10 mouse cellular contexts compared by ENCODE assay signal in genomic region chr2:119327942-119328526, GRCm38 (mm10). TPM values are rescaled to one million over a fixed set of nuclear protein-coding genes. Genes with fewer than 3 reads are reported as not detected.
DNase-seq lines count a peak whose midpoint lies in the region; ATAC-seq and TF ChIP-seq lines count a peak whose summit lies in the region.
"Had no signal": no experiment of that assay in that cellular context is flagged by ENCODE, and none has a peak within 500 bp of the region (broad histone marks: within the 10 kb centered on the region; RNA-seq: fewer than 3 reads in every experiment).

No protein-coding gene starts in this region.

- TF ChIP-seq POLR2A in thymus, adult 2 months (IDR thresholded peaks at IDR 0.05; ENCODE audit: control insufficient read depth, extremely low read depth, insufficient read depth, low read length, poor library complexity) = no peak

- DNase-seq in heart, embryonic 10.5 days (ENCODE audit: low spot score) = no peak
- DNase-seq in heart, postnatal 25 days (ENCODE audit: low spot score) = no peak
- DNase-seq in cerebellum, postnatal 14 days = peak; percentile 69 to 74
- no peak for DNase-seq in hindbrain, embryonic 10.5 days (ENCODE audit: low spot score)
- DNase-seq in right cerebral cortex, postnatal 25 days = no peak
- no peak for DNase-seq in thymus, adult 2 months

- no peaks in the 10 kb centered on the region for H3K9me3 ChIP-seq in heart, embryonic 10.5 days
- H3K9me3 ChIP-seq in hindbrain, embryonic 10.5 days = no peaks in the 10 kb centered on the region
- H3K9me3 ChIP-seq in midbrain, embryonic 12.5 days = no peaks in the 10 kb centered on the region

- intact Hi-C loops in heart, postnatal 25 days (cut with DNase I) = loop anchor here (1.0 kb wide), 1 partner anchor 28 kb away; no protein-coding TSS in a partner anchor

- H3K27me3 ChIP-seq in heart, embryonic 10.5 days (ENCODE audit: insufficient read depth, poor library complexity, severe bottlenecking) = peaks cover 98% of the 10 kb centered on the region
- H3K27me3 ChIP-seq in hindbrain, embryonic 10.5 days (ENCODE audit: insufficient read depth, poor library complexity, severe bottlenecking) = peaks cover 100% of the 10 kb centered on the region
- peaks cover 100% of the 10 kb centered on the region for H3K27me3 ChIP-seq in midbrain, embryonic 12.5 days
- peaks cover 10% of the 10 kb centered on the region; the same call in 1 of the 2 replicates for H3K27me3 ChIP-seq in thymus, adult 2 months (ENCODE audit: control insufficient read depth, insufficient read depth, low read length)

- ATAC-seq in midbrain, embryonic 12.5 days (ENCODE audit: low FRiP score, low read depth) = no peak
- no peak for ATAC-seq in erythroblast, adult 5-6 weeks (replicated peaks; ENCODE audit: low FRiP score, poor library complexity, severe bottlenecking)
- ATAC-seq: CD4-positive, CD25-positive, alpha-beta regulatory T cell, adult 4 months had no signal

- H3K4me2 ChIP-seq in midbrain, embryonic 12.5 days (replicated peaks) = peak overlapping the region; percentile 64; the same call in 1 of the 2 replicates

- TF ChIP-seq CTCF in thymus, adult 2 months (IDR thresholded peaks at IDR 0.05; ENCODE audit: borderline replicate concordance, control insufficient read depth, extremely low read depth, insufficient read depth, low read length, poor library complexity) = no peak

- peak overlapping the region; percentile 7; the same call in 1 of the 2 replicates for H3K27ac ChIP-seq in heart, embryonic 10.5 days
- H3K27ac ChIP-seq in hindbrain, embryonic 10.5 days = no peak overlapping the region
- H3K27ac ChIP-seq in midbrain, embryonic 12.5 days (replicated peaks) = no peak overlapping the region
- H3K27ac ChIP-seq in thymus, adult 2 months (ENCODE audit: control insufficient read depth, insufficient read depth, low read length) = no peak overlapping the region

- peaks cover 44% of the 10 kb centered on the region for H3K4me1 ChIP-seq in heart, embryonic 10.5 days
- peaks cover 52% of the 10 kb centered on the region for H3K4me1 ChIP-seq in hindbrain, embryonic 10.5 days (replicated peaks)
- H3K4me1 ChIP-seq in midbrain, embryonic 12.5 days = peaks cover 42% of the 10 kb centered on the region
- peaks cover 22% of the 10 kb centered on the region for H3K4me1 ChIP-seq in thymus, adult 2 months (replicated peaks; ENCODE audit: control insufficient read depth, insufficient read depth, low read length)

- no peak overlapping the region for H3K9ac ChIP-seq in midbrain, embryonic 12.5 days (replicated peaks)

- peak overlapping the region; percentile 73 for H3K4me3 ChIP-seq in heart, embryonic 10.5 days
- H3K4me3 ChIP-seq in hindbrain, embryonic 10.5 days = peak overlapping the region; percentile 55
- 0 out of 2 replicates have a peak overlapping the region, but pooled peaks have one; percentile 0 for H3K4me3 ChIP-seq in midbrain, embryonic 12.5 days
- H3K4me3 ChIP-seq in thymus, adult 2 months (ENCODE audit: control insufficient read depth, insufficient read depth, low read length) = no peak overlapping the region

- H3K36me3 ChIP-seq in heart, embryonic 10.5 days = peaks cover 5% of the 10 kb centered on the region; the same call in 1 of the 2 replicates
- H3K36me3 ChIP-seq in hindbrain, embryonic 10.5 days = no peaks in the 10 kb centered on the region
- no peaks in the 10 kb centered on the region for H3K36me3 ChIP-seq in midbrain, embryonic 12.5 days
- H3K36me3 ChIP-seq in thymus, adult 2 months (ENCODE audit: control insufficient read depth, insufficient read depth, low read length) = no peaks in the 10 kb centered on the region

- WGBS in heart, embryonic 10.5 days = 18% methylated on average over 11 of the region's 11 CpGs
- 16% methylated on average over 11 of the region's 11 CpGs for WGBS in hindbrain, embryonic 10.5 days
- 14% methylated on average over 11 of the region's 11 CpGs for WGBS in midbrain, embryonic 12.5 days
- WGBS in thymus, adult 2 months = 80% methylated on average over 11 of the region's 11 CpGs

RNA-seq across cellular contexts. Expression of gene Dll4, which starts 2.5 kb away (rescaled TPM):
- 6.0 and 7.5 TPM in 2 replicates for polyA plus RNA-seq in heart, embryonic 10.5 days (2016; fragmentation: Nextera tagmentation; extraction: Ambion mirVana)
- 10 to 100 TPM; 16.7 to 22.5 TPM for total RNA-seq in heart, postnatal 25 days (2021)
- 4.7 and 5.8 TPM in 2 replicates for polyA plus RNA-seq in hindbrain, embryonic 10.5 days (2016; fragmentation: Nextera tagmentation; extraction: Ambion mirVana)
- 4.4 and 5.0 TPM in 2 replicates for polyA plus RNA-seq in midbrain, embryonic 12.5 days (2016; fragmentation: Nextera tagmentation; extraction: Ambion mirVana)
- 17.6 and 18.9 TPM in 2 replicates for polyA plus RNA-seq in thymus, adult 2 months (2012; rRNA removed)
- not detected in 2 replicates for total RNA-seq in erythroblast, adult 5-6 weeks (2015; ENCODE audit: low replicate concordance)
- total RNA-seq in erythroblast, adult 5-6 weeks (2017; ENCODE audit: low replicate concordance) = not detected in 2 replicates
- total RNA-seq: megakaryocyte-erythroid progenitor cell, adult 5-6 weeks had no signal
- polyA plus RNA-seq: CD4-positive, CD25-positive, alpha-beta regulatory T cell, adult 4 months had no signal

RNA-seq across cellular contexts. Expression of gene Chac1, which starts 23.0 kb away (rescaled TPM):
- polyA plus RNA-seq in heart, embryonic 10.5 days (2016; fragmentation: Nextera tagmentation; extraction: Ambion mirVana) = 0.55 and 0.69 TPM in 2 replicates
- 1 to 10 TPM; 7.2 to 9.3 TPM for total RNA-seq in heart, postnatal 25 days (2021)
- 0.67 and 0.81 TPM in 2 replicates for polyA plus RNA-seq in hindbrain, embryonic 10.5 days (2016; fragmentation: Nextera tagmentation; extraction: Ambion mirVana)
- 0.88 and 1.1 TPM in 2 replicates for polyA plus RNA-seq in midbrain, embryonic 12.5 days (2016; fragmentation: Nextera tagmentation; extraction: Ambion mirVana)
- 1.1 TPM in 2 replicates for polyA plus RNA-seq in thymus, adult 2 months (2012; rRNA removed)
- total RNA-seq in erythroblast, adult 5-6 weeks (2015; ENCODE audit: low replicate concordance) = 0.77 TPM in 1 of 2 replicates, not detected in the other
- 0.42 and 1.0 TPM in 2 replicates for total RNA-seq in erythroblast, adult 5-6 weeks (2017; ENCODE audit: low replicate concordance)
- total RNA-seq: megakaryocyte-erythroid progenitor cell, adult 5-6 weeks had no signal
- polyA plus RNA-seq: CD4-positive, CD25-positive, alpha-beta regulatory T cell, adult 4 months had no signal

RNA-seq across cellular contexts. Expression of gene Vps18, which starts 39.5 kb away (rescaled TPM):
- 17.4 and 18.6 TPM in 2 replicates for polyA plus RNA-seq in heart, embryonic 10.5 days (2016; fragmentation: Nextera tagmentation; extraction: Ambion mirVana)
- 10 to 100 TPM; 11.9 to 13.0 TPM for total RNA-seq in heart, postnatal 25 days (2021)
- polyA plus RNA-seq in hindbrain, embryonic 10.5 days (2016; fragmentation: Nextera tagmentation; extraction: Ambion mirVana) = 23.1 and 26.7 TPM in 2 replicates
- polyA plus RNA-seq in midbrain, embryonic 12.5 days (2016; fragmentation: Nextera tagmentation; extraction: Ambion mirVana) = 25.9 and 26.9 TPM in 2 replicates
- 28.4 and 30.5 TPM in 2 replicates for polyA plus RNA-seq in thymus, adult 2 months (2012; rRNA removed)
- 1.2 and 1.7 TPM in 2 replicates for total RNA-seq in erythroblast, adult 5-6 weeks (2015; ENCODE audit: low replicate concordance)
- total RNA-seq in erythroblast, adult 5-6 weeks (2017; ENCODE audit: low replicate concordance) = 3.1 and 3.8 TPM in 2 replicates

RNA-seq across cellular contexts. Expression of gene Rhov, which starts 57.0 kb away (rescaled TPM):
- 0.39 TPM in 1 of 2 replicates, not detected in the other for polyA plus RNA-seq in heart, embryonic 10.5 days (2016; fragmentation: Nextera tagmentation; extraction: Ambion mirVana)
- total RNA-seq in heart, postnatal 25 days (2021) = not detected
- polyA plus RNA-seq in hindbrain, embryonic 10.5 days (2016; fragmentation: Nextera tagmentation; extraction: Ambion mirVana) = 1.2 and 3.8 TPM in 2 replicates
- 3.9 and 4.7 TPM in 2 replicates for polyA plus RNA-seq in midbrain, embryonic 12.5 days (2016; fragmentation: Nextera tagmentation; extraction: Ambion mirVana)
- 2.6 and 3.5 TPM in 2 replicates for polyA plus RNA-seq in thymus, adult 2 months (2012; rRNA removed)
- total RNA-seq in erythroblast, adult 5-6 weeks (2015; ENCODE audit: low replicate concordance) = not detected in 2 replicates
- total RNA-seq in erythroblast, adult 5-6 weeks (2017; ENCODE audit: low replicate concordance) = not detected in 2 replicates
- total RNA-seq: megakaryocyte-erythroid progenitor cell, adult 5-6 weeks had no signal
- polyA plus RNA-seq: CD4-positive, CD25-positive, alpha-beta regulatory T cell, adult 4 months had no signal

Comparison
In these comparisons a context has a peak if more than half of its experiments do, and no peak if none do; other contexts are left out.
1. DNase-seq: peak in cerebellum, postnatal 14 days (2 of 2); none in heart, embryonic 10.5 days (single experiment), heart, postnatal 25 days (single experiment), hindbrain, embryonic 10.5 days (single experiment), right cerebral cortex, postnatal 25 days (single experiment) and thymus, adult 2 months (single experiment).